Mouse (Mus musculus) megakaryocyte, embryonic 14.5 days (primary cell): ENCODE measurements around the gene Olfr1392. TPM values are rescaled to one million over a fixed set of nuclear protein-coding genes. Genes with fewer than 3 reads are reported as not detected.

ENCODE experiments used
- H3K27me3 ChIP-seq: replicated peaks from 2 replicates; pipeline ENCODE3; 2012; ENCODE audit warnings: inconsistent platforms
- H3K36me3 ChIP-seq: replicated peaks from 2 replicates; pipeline ENCODE3; 2012; ENCODE audit warnings: low read length, inconsistent platforms, mixed read lengths
- H3K4me1 ChIP-seq: 2 replicates; pipeline ENCODE4 v1.6.1; 2012; ENCODE audit warnings: inconsistent platforms
- H3K4me3 ChIP-seq: replicated peaks from 2 replicates; pipeline ENCODE3; 2012; ENCODE audit warnings: moderate library complexity, mild to moderate bottlenecking, inconsistent platforms
- H3K9me3 ChIP-seq: 2 replicates; pipeline ENCODE4 v1.6.1; 2012; ENCODE audit warnings: inconsistent platforms
- FLI1 ChIP-seq: IDR thresholded peaks from 2 replicates; pipeline ENCODE4 v1.6.1; 2012; ENCODE audit warnings: low read length, inconsistent platforms, mixed read lengths
- GATA1 ChIP-seq: IDR thresholded peaks from 3 replicates; pipeline ENCODE4 v1.6.1; 2012; ENCODE audit warnings: mixed read lengths, low read length, inconsistent platforms, borderline replicate concordance
- polyA plus RNA-seq: library from polyadenylated mRNA; stranded (reverse); fragments of >175 nt; gene quantifications from 2 replicates; pipeline ENCODE4 v1.2.3, GENCODE M21; 2012; ENCODE audit warnings: low replicate concordance; ENCODE audit not compliant: insufficient read depth

Gene Olfr1392
- polyA plus RNA-seq, 1 experiment, result not detected

DNA sequence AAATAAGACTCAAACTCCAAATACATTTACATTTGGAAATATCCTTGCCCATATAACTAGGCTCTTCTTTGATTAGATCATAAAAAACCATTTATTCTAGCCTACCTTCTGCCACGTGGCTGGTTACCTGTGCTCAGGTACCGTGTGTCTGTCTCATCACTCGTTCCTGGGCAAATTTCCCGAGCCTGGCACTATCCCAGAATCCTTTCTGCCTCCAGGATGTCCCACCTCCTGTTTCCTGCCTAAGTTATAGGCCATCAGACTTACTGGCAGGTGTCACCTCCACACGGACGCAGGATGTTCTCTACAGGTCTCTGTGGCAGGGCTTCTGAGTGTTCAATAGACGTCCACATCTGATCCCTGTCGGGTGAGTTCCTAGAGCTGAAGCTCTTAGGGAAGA is 20.0 kb upstream of the Olfr1392 start:
- no peaks in the 10 kb centered on the region for H3K9me3 ChIP-seq
- peaks cover 74% of the 10 kb centered on the region for H3K4me1 ChIP-seq
- no peak for TF ChIP-seq FLI1
- H3K4me3 ChIP-seq, result no peak overlapping the region
- peaks cover 83% of the 10 kb centered on the region for H3K36me3 ChIP-seq
- H3K27me3 ChIP-seq, result no peaks in the 10 kb centered on the region

DNA sequence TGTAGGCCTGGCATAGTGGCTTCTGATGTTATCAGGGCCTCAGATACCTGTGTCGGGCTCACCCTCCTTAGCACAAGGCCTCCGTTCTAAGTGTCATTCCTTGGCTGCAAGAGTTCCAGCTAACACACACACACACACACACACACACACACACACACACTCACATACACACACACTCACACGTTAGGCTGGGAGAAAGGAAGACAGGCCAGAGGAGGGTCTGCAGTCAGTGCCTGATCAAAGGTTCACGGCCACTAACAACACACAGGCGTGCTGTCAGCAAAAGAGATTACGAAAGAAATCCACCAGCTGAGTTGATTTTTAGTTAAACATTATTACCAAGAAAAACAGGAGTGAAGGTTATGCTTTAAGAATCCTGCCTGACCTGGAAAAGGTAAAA is 18.4 kb upstream of the Olfr1392 start:
- no peaks in the 10 kb centered on the region for H3K27me3 ChIP-seq
- H3K9me3 ChIP-seq, result no peaks in the 10 kb centered on the region
- no peak overlapping the region for H3K4me3 ChIP-seq
- H3K36me3 ChIP-seq, result peaks cover 68% of the 10 kb centered on the region
- TF ChIP-seq FLI1, result no peak
- TF ChIP-seq GATA1, result no peak
- H3K4me1 ChIP-seq, result peaks cover 67% of the 10 kb centered on the region

DNA sequence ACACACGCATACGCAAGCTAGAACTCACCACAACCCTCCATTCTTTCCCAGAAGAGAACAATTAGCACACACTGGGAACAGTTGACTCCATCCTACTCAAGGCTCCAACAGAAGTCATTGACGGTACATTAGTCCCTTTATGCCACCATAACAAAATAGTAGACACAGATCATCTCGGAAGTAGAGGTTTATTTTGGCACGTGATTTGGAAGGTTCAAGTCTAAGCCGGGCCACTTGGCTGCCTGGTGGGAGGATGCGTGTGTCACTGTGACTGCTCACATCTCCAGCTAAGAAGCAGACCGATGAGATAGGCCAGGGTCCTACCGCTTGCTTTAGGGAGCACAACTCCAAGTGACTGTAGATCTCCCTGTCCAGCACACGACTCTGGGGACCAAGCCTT is 17.8 kb upstream of the Olfr1392 start:
- H3K27me3 ChIP-seq, result no peaks in the 10 kb centered on the region
- peaks cover 61% of the 10 kb centered on the region for H3K36me3 ChIP-seq
- no peak for TF ChIP-seq FLI1
- no peak for TF ChIP-seq GATA1
- no peaks in the 10 kb centered on the region for H3K9me3 ChIP-seq
- H3K4me3 ChIP-seq, result no peak overlapping the region
- peaks cover 67% of the 10 kb centered on the region for H3K4me1 ChIP-seq

DNA sequence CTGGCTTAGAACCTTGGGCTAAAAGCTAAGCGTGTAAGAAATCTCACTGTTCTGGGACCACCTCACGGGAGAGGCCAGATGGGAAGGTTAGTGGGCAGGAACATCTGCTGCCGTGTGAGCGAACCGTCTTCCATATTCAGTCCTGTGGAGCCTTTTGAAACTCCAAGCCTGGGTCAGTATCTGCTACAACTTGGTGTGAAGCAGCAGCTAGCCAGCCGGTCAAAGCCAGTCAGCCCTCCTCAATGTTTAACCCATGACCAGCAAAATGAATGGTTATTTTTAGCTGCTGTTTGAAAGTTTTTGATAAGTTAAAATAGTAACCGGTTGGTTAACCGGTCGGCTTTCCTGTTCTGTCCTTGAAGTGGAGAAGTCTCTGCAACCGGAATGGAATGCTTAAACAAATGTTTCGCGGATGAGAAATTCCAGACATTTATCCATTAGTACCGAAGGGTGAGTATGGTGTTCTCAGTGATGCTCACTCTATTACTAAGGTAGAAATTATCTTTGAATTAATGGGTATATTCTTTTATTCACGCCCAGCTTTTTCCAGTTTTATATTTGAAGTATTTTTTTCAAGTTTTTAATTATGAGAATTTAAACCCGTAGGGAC is 17.0 kb upstream of the Olfr1392 start:
- Histone ChIP-seq H3K27me3 (no peaks in the 10 kb centered on the region), H3K36me3 (peaks cover 54% of the 10 kb centered on the region), H3K4me3 (no peak overlapping the region), H3K9me3 (no peaks in the 10 kb centered on the region), H3K4me1 (peaks cover 66% of the 10 kb centered on the region)
- TF ChIP-seq GATA1 (no peak), FLI1 (no peak)

DNA sequence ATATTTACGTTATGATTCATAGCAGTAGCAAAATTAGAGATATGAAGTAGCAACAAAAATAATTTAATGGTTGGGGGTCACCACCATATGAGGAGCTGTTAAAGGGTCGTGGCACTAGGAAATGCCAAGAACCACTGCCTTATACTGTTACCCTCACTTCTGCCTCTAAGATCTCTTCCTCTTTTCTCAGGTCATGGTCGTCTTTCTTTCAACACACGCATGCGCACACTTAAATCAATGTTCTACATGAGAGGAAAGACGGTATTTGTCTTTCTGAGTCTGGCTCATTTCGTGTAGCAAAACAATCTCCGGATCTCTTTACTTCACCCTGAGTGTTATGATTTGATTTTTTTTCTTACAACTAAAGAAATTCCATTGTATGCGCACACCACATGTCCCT is 15.3 kb upstream of the Olfr1392 start:
- no peak overlapping the region for H3K4me3 ChIP-seq
- peaks cover 65% of the 10 kb centered on the region for H3K4me1 ChIP-seq
- peaks cover 39% of the 10 kb centered on the region for H3K36me3 ChIP-seq
- TF ChIP-seq GATA1, result no peak
- TF ChIP-seq FLI1, result no peak
- no peaks in the 10 kb centered on the region for H3K9me3 ChIP-seq
- H3K27me3 ChIP-seq, result no peaks in the 10 kb centered on the region

DNA sequence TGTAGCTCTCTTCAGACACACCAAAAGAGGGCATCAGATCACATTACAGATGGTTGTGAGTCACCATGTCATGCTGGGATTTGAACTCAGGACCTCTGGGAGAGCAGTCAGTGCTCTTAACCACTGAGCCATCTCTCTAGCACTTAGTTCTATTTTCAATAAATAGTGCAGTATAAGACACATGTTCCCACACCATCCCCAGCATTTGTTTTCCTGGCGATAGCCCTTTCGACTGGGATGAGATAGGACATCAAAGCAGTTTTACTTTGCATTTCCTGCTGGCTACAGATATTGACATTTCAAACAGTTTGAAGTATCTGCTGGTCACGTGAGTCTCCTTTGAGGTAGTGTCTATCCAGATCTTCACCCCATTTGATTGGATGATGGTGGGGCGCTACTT is 14.7 kb upstream of the Olfr1392 start:
- no peaks in the 10 kb centered on the region for H3K27me3 ChIP-seq
- TF ChIP-seq FLI1 (no peak), GATA1 (no peak)
- H3K4me1 ChIP-seq, result peaks cover 66% of the 10 kb centered on the region
- peaks cover 33% of the 10 kb centered on the region for H3K36me3 ChIP-seq
- no peak overlapping the region for H3K4me3 ChIP-seq
- H3K9me3 ChIP-seq, result no peaks in the 10 kb centered on the region

DNA sequence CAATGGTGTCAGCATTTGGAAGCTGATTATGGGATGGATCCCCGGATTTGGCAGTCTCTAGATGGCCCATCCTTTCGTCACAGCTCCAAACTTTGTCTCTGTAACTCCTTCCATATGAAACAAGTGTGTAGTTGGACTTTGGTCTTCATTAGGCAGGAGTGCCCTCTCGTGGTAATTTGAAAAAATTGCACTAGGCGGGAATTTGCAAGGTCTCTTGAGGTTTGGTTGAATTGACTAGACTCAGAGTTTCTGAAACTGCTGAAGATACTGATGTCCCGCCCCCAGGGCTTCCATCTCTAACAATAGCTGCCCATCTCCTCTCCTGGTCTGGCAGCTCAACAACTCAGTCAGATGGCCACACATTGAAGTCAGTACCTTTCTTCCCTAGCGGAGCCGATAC is 13.7 kb upstream of the Olfr1392 start:
- Histone ChIP-seq H3K27me3 (no peaks in the 10 kb centered on the region), H3K9me3 (no peaks in the 10 kb centered on the region)

DNA sequence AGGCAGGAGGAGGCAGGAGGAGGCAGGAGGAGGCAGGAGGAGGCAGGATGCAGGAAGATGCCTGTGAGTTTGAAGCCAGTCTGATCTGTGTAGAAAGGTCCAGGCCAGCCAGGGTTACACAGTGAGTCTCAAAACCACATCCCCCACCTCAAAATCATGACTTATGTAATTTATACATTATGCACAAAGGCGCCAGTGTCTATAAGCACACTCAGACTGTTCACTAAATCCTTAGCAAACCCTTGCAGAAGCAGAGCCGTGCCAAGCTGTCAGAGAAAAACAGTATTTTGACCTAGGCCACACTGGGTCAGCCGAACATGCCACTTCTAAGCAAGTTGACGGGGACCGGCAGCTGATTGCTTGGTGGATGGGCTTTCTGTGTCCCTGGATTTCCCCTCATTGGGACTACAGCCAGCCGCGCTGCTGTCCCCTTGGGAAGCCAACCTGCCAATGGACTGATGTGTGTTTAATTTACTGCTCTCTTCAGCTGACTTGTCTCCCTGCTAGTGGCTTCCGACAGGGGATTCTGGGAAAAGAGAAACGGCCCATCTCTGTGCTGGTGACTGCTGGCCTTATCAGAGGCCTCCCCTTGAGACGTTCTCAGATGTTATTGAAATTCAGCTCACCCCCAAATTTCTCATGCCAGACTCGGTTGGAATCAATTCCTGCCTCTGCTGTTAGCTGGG is 11.1 kb upstream of the Olfr1392 start:
- TF ChIP-seq FLI1 (no peak), GATA1 (no peak)
- H3K4me3 ChIP-seq, result no peak overlapping the region
- peaks cover 55% of the 10 kb centered on the region for H3K4me1 ChIP-seq
- H3K27me3 ChIP-seq, result no peaks in the 10 kb centered on the region
- H3K36me3 ChIP-seq, result peaks cover 8% of the 10 kb centered on the region
- H3K9me3 ChIP-seq, result no peaks in the 10 kb centered on the region

More for the DNA sequence above, 13.7 kb upstream of the Olfr1392 start:
- Histone ChIP-seq H3K4me3 (no peak overlapping the region), H3K4me1 (peaks cover 64% of the 10 kb centered on the region), H3K36me3 (peaks cover 25% of the 10 kb centered on the region)
- TF ChIP-seq GATA1 (no peak), FLI1 (no peak)

DNA sequence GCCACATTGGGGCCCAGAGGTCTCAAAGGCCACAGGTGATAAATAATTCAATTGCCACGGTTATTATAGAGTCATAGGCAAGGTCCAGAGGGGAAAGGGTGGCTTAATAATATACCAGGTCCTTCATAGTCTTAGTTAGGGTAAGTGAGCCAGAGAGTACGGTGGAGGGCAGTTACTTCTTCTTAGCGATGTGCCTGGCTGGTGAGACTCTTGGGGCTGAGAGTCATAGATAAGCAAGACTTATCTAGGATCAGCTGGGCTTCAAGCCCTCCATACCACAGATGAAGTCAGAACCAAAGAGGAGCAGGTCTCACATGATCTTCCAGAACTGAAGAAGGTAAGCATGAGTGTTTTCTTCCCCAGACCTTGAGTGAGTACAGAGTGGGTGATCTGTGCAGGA is 6.9 kb upstream of the Olfr1392 start, which contains the start of gene Olfr1393:
TSS of gene Olfr1393 (plus strand) at position 83 of the 400 bp plus-strand sequence.
- Histone ChIP-seq H3K27me3 (no peaks in the 10 kb centered on the region), H3K36me3 (peaks cover 8% of the 10 kb centered on the region), H3K4me1 (peaks cover 34% of the 10 kb centered on the region), H3K4me3 (no peak within 1 kb of the TSS), H3K9me3 (no peaks in the 10 kb centered on the region)
- no peak for TF ChIP-seq GATA1
- no peak for TF ChIP-seq FLI1

DNA sequence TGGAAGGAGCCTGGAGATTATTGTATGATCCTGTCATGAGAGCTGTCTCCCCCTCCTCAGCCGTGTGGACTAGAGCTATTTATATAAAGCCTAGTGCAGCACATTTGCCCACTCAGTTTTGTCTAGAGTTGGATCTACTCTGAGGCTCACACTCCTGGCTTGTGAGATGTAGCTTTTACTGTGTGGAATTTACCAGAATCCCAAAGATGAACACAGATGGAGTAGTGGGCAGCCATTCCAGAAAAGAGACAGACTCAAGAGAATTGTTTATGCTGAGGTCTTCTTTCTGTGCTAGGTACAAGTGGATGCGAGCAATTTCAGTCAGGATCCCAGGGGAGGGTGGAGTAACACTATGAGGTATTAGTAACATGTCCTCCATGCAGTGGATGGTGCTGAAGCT is 2.2 kb downstream of the Olfr1392 start:
- no peak for TF ChIP-seq GATA1
- TF ChIP-seq FLI1, result no peak
- Histone ChIP-seq H3K4me3 (no peak overlapping the region), H3K36me3 (peaks cover 11% of the 10 kb centered on the region), H3K27me3 (no peaks in the 10 kb centered on the region), H3K9me3 (peaks cover 5% of the 10 kb centered on the region), H3K4me1 (peaks cover 15% of the 10 kb centered on the region; the same call in 1 of the 2 replicates)
